Mouse (Mus musculus) liver, embryonic 14.5 days (tissue): ENCODE data around the gene Clcn6.

Experiments
- CTCF ChIP-seq: IDR thresholded peaks from 2 replicates; pipeline ENCODE4 v1.5.1; 2016; ENCODE audit warnings: antibody characterized with exemption, low read depth, control low read depth
- EP300 ChIP-seq: IDR thresholded peaks from 2 replicates; pipeline ENCODE4 v1.6.1; 2016; ENCODE audit warnings: antibody characterized with exemption, low read depth

GRCm38 (mm10) chr4:148004361-148004760 is 34.3 kb downstream of the Clcn6 start:
- TF ChIP-seq CTCF (no peak), EP300 (no peak)
